Mouse (Mus musculus) brain, embryonic 14.5 days (tissue): ENCODE measurements around the gene Btk.

Experiments
- CTCF ChIP-seq: fragments of 200-500 bp; IDR thresholded peaks from 2 replicates; pipeline ENCODE4 v1.5.1; 2012; ENCODE audit warnings: inconsistent platforms, mild to moderate bottlenecking, moderate library complexity, borderline replicate concordance; ENCODE audit not compliant: insufficient read depth, insufficient read length; ENCODE audit errors: extremely low read depth
- POLR2A ChIP-seq: fragments of 200-500 bp; IDR thresholded peaks from 2 replicates; pipeline ENCODE4 v1.6.1; 2012; ENCODE audit warnings: mild to moderate bottlenecking, inconsistent platforms, borderline replicate concordance; ENCODE audit not compliant: poor library complexity, insufficient read depth, insufficient read length, severe bottlenecking; ENCODE audit errors: extremely low read depth

DNA sequence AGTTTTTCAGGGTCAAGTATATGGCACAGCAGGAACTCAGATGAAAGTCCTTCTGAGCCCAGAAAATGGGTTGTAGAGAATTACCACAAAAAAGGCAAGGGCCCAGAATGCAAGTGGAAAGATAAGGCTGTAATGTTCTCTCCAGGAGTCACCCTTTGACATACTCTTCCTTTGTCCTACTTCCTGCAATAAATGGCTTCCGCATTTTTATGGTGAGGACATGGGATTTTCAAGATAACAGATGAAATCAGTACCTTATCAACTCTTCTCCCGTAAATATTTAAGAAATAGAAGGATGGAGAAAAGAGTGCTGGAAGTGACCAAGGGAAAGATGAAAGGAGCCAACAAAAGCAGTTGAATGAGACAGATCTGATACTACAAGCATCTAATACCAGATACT, 44.8 kb upstream of the Btk start:
- TF ChIP-seq CTCF (no peak), POLR2A (no peak)
